Mouse (Mus musculus) neural tube, embryonic 12.5 days (tissue): ENCODE results near the gene Wdr41. TPM values are rescaled to one million over a fixed set of nuclear protein-coding genes. Genes with fewer than 3 reads are reported as not detected.

Experiments used
- polyA plus RNA-seq: library from polyadenylated mRNA; unstranded; fragments of >200 nt; fragmentation: Nextera tagmentation; extraction: Ambion mirVana; gene quantifications from 2 replicates; pipeline ENCODE4 v1.2.1, GENCODE M21; 2016

The Wdr41 gene
- polyA plus RNA-seq, 1 experiment from 2014 or later, result 24.5 TPM

Other genes with a start within 250 kb of the Wdr41 start
- gene Tbca, start 187.4 kb upstream of the Wdr41 start, polyA plus RNA-seq, result 214 and 227 TPM in 2 replicates
- 10.9 and 13.0 TPM in 2 replicates for gene Otp, start 100.7 kb upstream of the Wdr41 start, polyA plus RNA-seq